Mouse (Mus musculus) heart, embryonic 10.5 days (tissue): ENCODE data around the gene Impdh1. TPM values are rescaled to one million over a fixed set of nuclear protein-coding genes. Genes with fewer than 3 reads are reported as not detected.
A peak's percentile ranks its signal among the peaks of the same experiment; 100 is the strongest.

Source experiments
- DNase-seq: peaks from one replicate; pipeline ENCODE4 v3.0.0-alpha.2; 2017; ENCODE audit warnings: low spot score
- H3K27ac ChIP-seq: fragments of 300-500 bp; sonication (generic); 2 replicates; pipeline ENCODE4 v1.5.1; 2016; ENCODE audit warnings: mild to moderate bottlenecking
- H3K27me3 ChIP-seq: fragments of 300-500 bp; sonication (generic); 2 replicates; pipeline ENCODE4 v1.6.1; 2016; ENCODE audit warnings: mild to moderate bottlenecking; ENCODE audit not compliant: poor library complexity, insufficient read depth, severe bottlenecking
- H3K36me3 ChIP-seq: fragments of 300-500 bp; sonication (generic); 2 replicates; pipeline ENCODE4 v1.6.1; 2016; ENCODE audit warnings: mild to moderate bottlenecking, moderate library complexity
- H3K4me1 ChIP-seq: fragments of 300-500 bp; sonication (generic); 2 replicates; pipeline ENCODE4 v1.6.1; 2016; ENCODE audit warnings: mild to moderate bottlenecking
- H3K4me3 ChIP-seq: fragments of 300-500 bp; sonication (generic); 2 replicates; pipeline ENCODE4 v1.5.1; 2016; ENCODE audit warnings: mild to moderate bottlenecking, moderate library complexity
- H3K9me3 ChIP-seq: fragments of 300-500 bp; sonication (generic); 2 replicates; pipeline ENCODE4 v1.6.1; 2016; ENCODE audit warnings: mild to moderate bottlenecking, moderate library complexity
- WGBS: fragments of 180-500 bp; shearing (Covaris S2); methylation state at CpG from one replicate; pipeline ENCODE4 v1.1.7; 2016; 5-methylcytosine and 5-hydroxymethylcytosine counted together
- polyA plus RNA-seq: library from polyadenylated mRNA; unstranded; fragments of >200 nt; fragmentation: Nextera tagmentation; extraction: Ambion mirVana; gene quantifications from 2 replicates; pipeline ENCODE4 v1.2.1, GENCODE M21; 2016

Gene Impdh1
- polyA plus RNA-seq, 1 experiment from 2014 or later, result 50.7 TPM

DNA sequence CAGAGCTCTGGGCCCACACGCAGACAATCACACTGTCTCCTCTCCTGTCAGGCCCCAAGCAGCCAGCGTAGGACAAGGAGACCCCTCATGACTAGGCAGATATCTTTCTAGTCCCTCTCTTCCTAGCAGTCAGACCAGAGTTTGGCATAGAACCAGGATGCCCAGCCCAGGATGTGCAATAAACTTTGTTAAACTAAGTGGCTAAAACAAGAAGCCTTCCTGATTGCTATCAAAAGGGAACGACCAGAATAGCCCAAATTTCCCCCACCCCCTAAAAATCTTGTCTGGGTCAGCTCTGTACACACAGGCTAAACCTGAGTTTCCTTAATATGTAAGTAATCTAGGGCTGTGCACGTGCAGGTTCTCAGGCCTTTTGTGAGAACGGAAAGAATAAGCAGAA, 8.0 kb downstream of the Impdh1 start:
- Histone ChIP-seq H3K27ac (no peak overlapping the region), H3K36me3 (peaks cover 29% of the 10 kb centered on the region), H3K9me3 (no peaks in the 10 kb centered on the region), H3K4me3 (no peak overlapping the region), H3K27me3 (peaks cover 4% of the 10 kb centered on the region), H3K4me1 (peaks cover 25% of the 10 kb centered on the region)
- DNase-seq, result peak; percentile 28
- WGBS, result 82% methylated on average over 5 of the region's 5 CpGs

GRCm38 (mm10) chr6:29207017-29207416, 9.1 kb downstream of the Impdh1 start:
- no peaks in the 10 kb centered on the region for H3K27me3 ChIP-seq
- WGBS, result 76% methylated on average over 5 of the region's 5 CpGs
- no peak for DNase-seq

GRCm38 (mm10) chr6:29206006-29206405, 10.2 kb downstream of the Impdh1 start:
- Histone ChIP-seq H3K4me3 (no peak overlapping the region), H3K36me3 (peaks cover 49% of the 10 kb centered on the region), H3K27me3 (peaks cover 4% of the 10 kb centered on the region; the same call in 1 of the 2 replicates), H3K4me1 (peaks cover 7% of the 10 kb centered on the region), H3K9me3 (no peaks in the 10 kb centered on the region), H3K27ac (no peak overlapping the region)
- DNase-seq, result peak; percentile 73
- 90% methylated on average over 10 of the region's 10 CpGs for WGBS

More at GRCm38 (mm10) chr6:29207017-29207416, 9.1 kb downstream of the Impdh1 start:
- H3K4me1 ChIP-seq, result peaks cover 16% of the 10 kb centered on the region
- H3K9me3 ChIP-seq, result no peaks in the 10 kb centered on the region
- no peak overlapping the region for H3K4me3 ChIP-seq
- no peak overlapping the region for H3K27ac ChIP-seq
- peaks cover 39% of the 10 kb centered on the region for H3K36me3 ChIP-seq

DNA sequence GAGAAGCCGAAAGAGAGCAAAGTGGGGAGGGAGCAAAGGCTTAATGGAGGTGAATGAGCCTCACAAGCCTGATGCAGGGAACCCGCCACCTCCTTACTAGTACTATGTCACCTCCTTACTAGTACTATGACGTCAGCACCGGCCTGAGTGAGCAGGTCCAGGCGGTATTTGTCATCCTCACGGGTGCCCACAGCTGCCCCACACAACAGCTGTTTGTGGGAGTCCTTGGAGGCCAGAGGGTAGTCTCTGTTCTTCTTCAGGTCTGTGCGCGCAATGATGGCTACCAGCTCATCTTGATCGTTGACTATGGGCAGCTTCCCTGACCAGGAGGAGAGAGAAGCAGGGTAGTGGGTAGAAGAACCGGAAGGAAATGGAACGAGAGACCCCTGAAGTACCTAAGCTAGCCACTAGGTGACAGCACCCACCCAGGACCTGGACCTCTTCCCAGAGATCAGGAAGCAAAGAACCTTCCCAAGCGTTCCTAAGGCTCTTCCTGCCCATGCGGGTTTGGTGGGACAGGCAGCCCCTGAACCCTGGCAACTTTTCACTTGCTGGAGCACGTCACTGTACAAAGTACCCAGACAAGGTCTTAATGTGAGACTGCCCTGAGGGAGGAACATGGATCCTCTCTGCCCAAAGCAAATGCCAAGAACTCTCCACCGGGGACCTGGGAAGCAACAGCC, 11.1 kb downstream of the Impdh1 start:
- H3K36me3 ChIP-seq, result peaks cover 54% of the 10 kb centered on the region
- 54% methylated on average over 15 of the region's 15 CpGs for WGBS
- no peak overlapping the region for H3K4me3 ChIP-seq
- H3K27ac ChIP-seq, result peak overlapping the region; percentile 52; the same call in 1 of the 2 replicates
- H3K4me1 ChIP-seq, result peaks cover 2% of the 10 kb centered on the region; the same call in 1 of the 2 replicates
- no peaks in the 10 kb centered on the region for H3K9me3 ChIP-seq
- peaks cover 14% of the 10 kb centered on the region; the same call in 1 of the 2 replicates for H3K27me3 ChIP-seq
- DNase-seq, result peak; percentile 84

DNA sequence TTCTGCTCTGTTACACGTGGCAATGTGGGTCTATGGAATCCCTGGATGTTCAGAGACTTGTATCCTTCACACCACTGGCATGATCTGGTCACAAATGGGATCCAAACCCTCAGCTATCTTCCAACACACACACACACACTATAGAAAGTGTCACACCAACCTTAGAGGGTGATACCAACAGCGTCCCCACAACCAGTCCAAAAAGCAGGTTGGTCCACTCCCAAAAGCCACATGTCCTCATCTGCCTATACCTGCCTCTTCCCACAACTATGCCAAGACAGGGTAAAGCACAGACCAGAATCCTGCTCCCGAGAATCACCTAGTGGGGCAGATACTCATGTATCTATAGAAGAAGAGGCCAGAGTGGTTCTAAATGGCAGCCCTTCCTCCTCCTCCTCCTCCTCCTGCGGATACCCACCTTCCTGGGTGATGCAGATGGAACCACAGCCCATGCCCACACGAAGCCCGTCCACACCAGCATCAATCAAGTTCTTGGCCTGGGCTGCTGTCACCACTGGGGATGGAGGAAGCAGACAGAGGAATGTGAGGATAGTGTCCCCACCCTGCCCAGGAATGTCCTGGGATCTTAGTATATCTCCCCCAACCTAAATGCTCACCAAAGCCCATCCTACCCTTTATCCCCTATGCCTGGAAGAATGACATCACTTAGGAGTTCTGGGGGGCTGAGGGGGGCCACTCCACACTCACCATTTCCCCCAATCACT, 12.1 kb downstream of the Impdh1 start:
- H3K9me3 ChIP-seq, result no peaks in the 10 kb centered on the region
- H3K27ac ChIP-seq, result no peak overlapping the region
- H3K4me3 ChIP-seq, result no peak overlapping the region
- peaks cover 10% of the 10 kb centered on the region for H3K4me1 ChIP-seq
- peaks cover 54% of the 10 kb centered on the region for H3K36me3 ChIP-seq
- peak; percentile 66 for DNase-seq
- WGBS, result 79% methylated on average over 6 of the region's 6 CpGs
- peaks cover 23% of the 10 kb centered on the region; the same call in 1 of the 2 replicates for H3K27me3 ChIP-seq

DNA sequence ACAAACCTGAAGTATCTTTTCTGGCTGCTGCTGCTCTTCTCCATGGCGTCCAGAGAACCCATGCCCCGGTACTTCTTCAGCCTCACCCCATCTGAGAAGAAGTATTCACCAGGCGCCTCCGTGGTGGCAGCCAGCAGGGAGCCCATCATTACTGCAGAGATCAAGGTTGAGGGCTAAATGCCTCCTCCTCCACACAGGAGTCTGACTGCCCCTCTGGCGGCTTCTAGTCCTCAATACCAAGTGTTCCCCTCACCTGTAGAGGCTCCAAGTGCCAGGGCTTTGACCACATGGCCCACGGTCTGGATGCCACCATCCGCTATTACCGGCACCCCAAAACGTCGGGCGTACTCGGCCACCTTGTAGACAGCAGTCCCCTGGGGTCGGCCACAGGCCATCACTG, 13.1 kb downstream of the Impdh1 start:
- Histone ChIP-seq H3K4me3 (no peak overlapping the region), H3K4me1 (peaks cover 19% of the 10 kb centered on the region), H3K36me3 (peaks cover 54% of the 10 kb centered on the region), H3K9me3 (no peaks in the 10 kb centered on the region), H3K27ac (no peak overlapping the region), H3K27me3 (peaks cover 26% of the 10 kb centered on the region; the same call in 1 of the 2 replicates)
- 91% methylated on average over 13 of the region's 13 CpGs for WGBS
- DNase-seq, result peak; percentile 60

- DNase-seq, result no peak
- no peak overlapping the region for H3K27ac ChIP-seq
- no peaks in the 10 kb centered on the region for H3K9me3 ChIP-seq
- H3K36me3 ChIP-seq, result peaks cover 54% of the 10 kb centered on the region
- H3K27me3 ChIP-seq, result peaks cover 32% of the 10 kb centered on the region
- no peak overlapping the region for H3K4me3 ChIP-seq
- H3K4me1 ChIP-seq, result peaks cover 20% of the 10 kb centered on the region
- WGBS, result 85% methylated on average over 8 of the region's 8 CpGs
Measured at GRCm38 (mm10) chr6:29201988-29202387, 14.2 kb downstream of the Impdh1 start.

DNA sequence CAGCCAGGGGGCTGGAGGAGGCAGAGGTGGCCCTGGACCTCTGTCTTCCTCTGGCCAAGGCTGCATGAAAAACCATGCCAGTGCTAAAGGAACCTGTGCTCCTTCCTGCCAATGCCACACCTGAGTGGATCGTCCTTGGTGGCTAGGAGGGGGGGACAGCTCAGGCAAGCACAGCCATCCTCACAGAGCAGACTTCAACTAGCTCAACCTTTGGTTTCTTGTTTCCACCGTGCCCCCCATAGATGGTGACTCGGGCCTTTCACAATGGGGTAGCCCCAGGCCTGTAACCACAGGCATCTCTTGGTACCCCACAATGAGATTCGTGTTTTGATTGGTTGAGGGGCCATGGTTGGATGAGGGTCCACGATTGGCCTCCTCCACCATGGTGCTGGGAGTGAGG, 14.8 kb downstream of the Impdh1 start:
- peaks cover 20% of the 10 kb centered on the region for H3K4me1 ChIP-seq
- H3K9me3 ChIP-seq, result no peaks in the 10 kb centered on the region
- H3K27ac ChIP-seq, result no peak overlapping the region
- peak; percentile 71 for DNase-seq
- WGBS, result 95% methylated on average over 5 of the region's 5 CpGs
- H3K4me3 ChIP-seq, result no peak overlapping the region
- H3K36me3 ChIP-seq, result peaks cover 50% of the 10 kb centered on the region
- peaks cover 35% of the 10 kb centered on the region for H3K27me3 ChIP-seq

DNA sequence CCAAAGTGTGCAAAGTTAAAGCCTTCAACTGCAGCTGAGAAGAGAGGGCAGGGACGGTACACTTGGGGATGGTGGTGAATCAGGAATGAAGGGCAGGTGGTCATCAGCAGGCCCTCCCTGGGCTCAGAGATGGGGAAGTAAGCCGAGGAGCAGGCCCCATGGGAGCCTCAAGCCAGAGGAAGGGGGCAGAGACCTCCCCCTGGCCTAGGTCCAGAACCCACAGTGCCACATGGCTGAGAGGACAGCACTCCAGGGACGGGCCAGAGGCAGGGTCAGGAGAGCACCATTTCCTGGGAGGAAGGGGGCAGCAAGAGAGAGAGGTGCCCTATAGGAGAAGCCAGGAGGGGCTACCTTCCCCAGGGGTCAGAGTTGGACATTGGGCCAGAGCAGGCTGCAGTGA, 15.7 kb downstream of the Impdh1 start:
- Histone ChIP-seq H3K27ac (no peak overlapping the region), H3K9me3 (no peaks in the 10 kb centered on the region), H3K36me3 (peaks cover 44% of the 10 kb centered on the region), H3K4me1 (peaks cover 20% of the 10 kb centered on the region), H3K4me3 (no peak overlapping the region), H3K27me3 (peaks cover 35% of the 10 kb centered on the region)
- 73% methylated on average over 3 of the region's 3 CpGs for WGBS
- DNase-seq, result peak; percentile 58

DNA sequence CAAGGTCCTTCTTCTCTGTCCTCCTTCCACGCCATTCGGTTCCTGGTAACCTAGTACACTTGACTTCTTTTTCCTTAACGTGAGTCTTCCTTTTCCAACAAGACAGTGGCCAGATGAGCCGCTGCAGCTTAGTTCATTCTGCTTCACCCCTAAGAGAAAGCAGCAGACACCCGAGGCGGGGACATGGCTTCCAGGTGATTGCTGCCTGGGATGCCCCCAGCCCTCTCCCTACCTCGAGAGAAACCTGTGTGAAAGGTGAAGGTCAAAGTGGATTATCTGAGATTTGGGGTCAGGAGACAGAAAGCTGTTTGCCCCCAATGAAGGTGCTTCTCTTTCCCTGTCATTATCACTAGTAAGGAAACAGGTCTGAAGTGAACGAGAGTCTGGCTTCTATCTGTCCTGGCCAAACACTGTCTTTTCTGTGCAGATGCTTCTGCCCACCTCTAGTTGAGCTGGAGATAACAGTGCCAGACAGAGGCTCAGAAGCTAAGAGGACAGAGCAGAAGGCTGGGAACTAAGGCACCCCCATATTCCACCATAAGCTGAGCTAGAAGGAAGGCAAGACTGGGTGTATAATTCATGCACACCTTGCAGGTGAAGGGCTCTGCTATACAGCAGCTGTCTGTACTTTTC, 16.8 kb downstream of the Impdh1 start:
- DNase-seq, result peak; percentile 62
- H3K27me3 ChIP-seq, result peaks cover 35% of the 10 kb centered on the region
- H3K27ac ChIP-seq, result peak overlapping the region; percentile 36
- WGBS, result 29% methylated on average over 8 of the region's 8 CpGs
- H3K36me3 ChIP-seq, result peaks cover 37% of the 10 kb centered on the region
- H3K4me1 ChIP-seq, result peaks cover 25% of the 10 kb centered on the region
- H3K4me3 ChIP-seq, result peak overlapping the region; percentile 58
- H3K9me3 ChIP-seq, result no peaks in the 10 kb centered on the region

- peak overlapping the region; percentile 36 for H3K27ac ChIP-seq
- no peaks in the 10 kb centered on the region for H3K9me3 ChIP-seq
- peaks cover 29% of the 10 kb centered on the region for H3K36me3 ChIP-seq
- DNase-seq, result peak; percentile 95
- peaks cover 35% of the 10 kb centered on the region for H3K27me3 ChIP-seq
- H3K4me1 ChIP-seq, result peaks cover 32% of the 10 kb centered on the region
- WGBS, result 15% methylated on average over 25 of the region's 25 CpGs
- H3K4me3 ChIP-seq, result peak overlapping the region; percentile 58
Measured at GRCm38 (mm10) chr6:29198309-29199222, 17.6 kb downstream of the Impdh1 start.
